Mouse (Mus musculus): ENCODE measurements around the gene Sept1. TPM values are rescaled to one million over a fixed set of nuclear protein-coding genes. Genes with fewer than 3 reads are reported as not detected.

Sept1 gene
- polyA plus RNA-seq (2012; rRNA removed): 1,045 and 1,102 TPM in 2 replicates

DNA sequence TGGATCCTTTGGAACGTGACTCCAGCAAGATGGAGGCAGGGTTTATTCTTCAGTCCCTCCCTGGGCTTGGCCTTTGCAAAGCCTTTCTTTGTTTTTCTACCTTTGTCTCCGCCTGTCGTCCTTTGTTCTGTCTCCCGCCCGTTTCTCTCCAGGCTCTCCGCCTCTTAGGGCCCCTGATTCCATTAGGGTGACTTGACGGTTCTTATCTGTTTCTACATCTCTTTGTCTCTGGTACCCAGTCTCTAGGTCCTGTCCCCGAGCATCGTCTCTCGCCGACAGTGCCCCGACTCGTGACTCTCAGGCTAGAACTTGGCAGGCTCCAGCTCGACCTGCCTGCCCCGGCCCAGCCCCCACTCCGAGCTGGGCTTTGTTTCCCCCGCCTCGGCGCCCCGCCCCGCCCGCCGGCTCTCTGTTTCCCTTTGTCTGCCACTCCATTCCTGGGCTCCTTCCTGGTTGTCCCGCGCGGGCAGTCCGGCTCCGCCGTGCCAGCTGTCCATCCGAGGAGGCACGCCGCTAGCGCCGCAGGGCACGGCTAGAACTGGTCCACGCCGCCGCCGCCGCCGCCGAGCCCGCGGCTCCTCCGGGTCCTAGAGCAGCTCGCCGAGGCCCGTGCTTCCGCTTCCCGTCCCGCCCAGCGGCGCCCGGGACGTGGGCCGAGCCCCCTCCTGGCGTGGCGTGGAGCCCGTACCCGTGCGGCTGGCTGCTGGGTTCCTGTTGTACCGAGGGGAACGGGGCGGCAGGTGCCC lies at the start of gene Sept1, which contains the start of gene Zfp553:
Gene Sept1 (minus strand): TSS at position 509 of the 746 bp plus-strand sequence.
Gene Zfp553 (plus strand): TSS at position 440 of the 746 bp plus-strand sequence.
- H3K36me3 ChIP-seq (ENCODE audit: control insufficient read depth, insufficient read depth, low read length): peaks cover 25% of the 10 kb centered on the region

DNA sequence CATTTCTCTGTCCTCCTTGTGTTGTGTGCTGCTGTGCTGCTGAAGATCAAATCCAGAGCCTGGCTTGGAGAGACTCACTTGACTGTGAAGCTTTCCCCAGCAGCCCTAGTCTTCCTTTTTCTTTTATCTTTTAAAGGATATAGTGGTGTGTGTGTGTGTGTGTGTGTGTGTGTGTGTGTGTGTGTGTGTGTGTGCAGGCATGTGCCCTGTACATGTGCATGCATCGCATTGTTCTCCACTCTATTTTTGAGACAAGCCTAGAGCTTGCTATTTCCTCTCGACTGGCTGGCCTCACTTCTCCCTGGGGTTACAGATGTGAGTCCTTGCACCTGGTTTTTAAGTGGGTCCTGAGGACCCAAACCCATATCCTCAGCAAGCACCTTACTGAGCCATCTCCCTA lies 49.3 kb upstream of the Sept1 start:
- DNase-seq: peak; percentile 53
- Histone ChIP-seq H3K27me3 (ENCODE audit: control insufficient read depth, insufficient read depth, low read length) (no peaks in the 10 kb centered on the region), H3K27ac (ENCODE audit: control insufficient read depth, insufficient read depth, low read length) (peak overlapping the region; percentile 97), H3K4me3 (ENCODE audit: control insufficient read depth, insufficient read depth, low read length) (no peak overlapping the region), H3K36me3 (ENCODE audit: control insufficient read depth, insufficient read depth, low read length) (no peaks in the 10 kb centered on the region), H3K4me1 (replicated peaks; ENCODE audit: control insufficient read depth, insufficient read depth, low read length) (peaks cover 64% of the 10 kb centered on the region)
- 5% methylated on average over 2 of the region's 2 CpGs for WGBS
- TF ChIP-seq POLR2A (IDR thresholded peaks at IDR 0.05; ENCODE audit: control insufficient read depth, extremely low read depth, insufficient read depth, low read length, poor library complexity) (no peak), CTCF (IDR thresholded peaks at IDR 0.05; ENCODE audit: borderline replicate concordance, control insufficient read depth, extremely low read depth, insufficient read depth, low read length, poor library complexity) (no peak)

More for the DNA sequence above, at the start of gene Sept1, which contains the start of gene Zfp553:
- peak; percentile 85 for DNase-seq
- Histone ChIP-seq H3K27me3 (ENCODE audit: control insufficient read depth, insufficient read depth, low read length) (no peaks in the 10 kb centered on the region), H3K27ac (ENCODE audit: control insufficient read depth, insufficient read depth, low read length) (peak within 1 kb of the TSS; percentile 93), H3K4me3 (ENCODE audit: control insufficient read depth, insufficient read depth, low read length) (peak within 1 kb of the TSS; percentile 71), H3K4me1 (replicated peaks; ENCODE audit: control insufficient read depth, insufficient read depth, low read length) (peaks cover 28% of the 10 kb centered on the region)
- WGBS: under 1% methylated on average over 64 of the region's 64 CpGs
- peak; percentile 93 for TF ChIP-seq POLR2A (IDR thresholded peaks at IDR 0.05; ENCODE audit: control insufficient read depth, extremely low read depth, insufficient read depth, low read length, poor library complexity)
- TF ChIP-seq CTCF (IDR thresholded peaks at IDR 0.05; ENCODE audit: borderline replicate concordance, control insufficient read depth, extremely low read depth, insufficient read depth, low read length, poor library complexity): peak; percentile 56; the same call in 1 of the 2 replicates

DNA sequence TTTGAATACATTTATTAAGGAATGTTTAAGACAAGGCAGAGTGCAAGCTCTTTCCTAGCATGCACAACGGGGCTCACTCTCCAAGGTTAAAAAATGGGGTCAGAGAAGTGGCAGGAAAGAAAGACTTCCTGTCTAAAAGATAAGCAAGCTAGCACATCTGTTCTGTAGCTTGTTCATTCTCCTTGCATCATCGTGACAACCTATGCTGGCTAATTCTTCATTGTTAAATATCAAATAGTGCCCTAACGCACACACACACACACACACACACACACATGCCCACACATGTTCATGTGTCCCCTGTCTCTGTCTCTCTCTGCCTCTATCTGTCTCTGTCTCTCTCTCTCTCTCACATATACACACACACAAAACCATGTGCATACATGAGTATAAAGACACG lies 48.2 kb upstream of the Sept1 start:
- H3K27ac ChIP-seq (ENCODE audit: control insufficient read depth, insufficient read depth, low read length): peak overlapping the region; percentile 93
- no peak overlapping the region for H3K4me3 ChIP-seq (ENCODE audit: control insufficient read depth, insufficient read depth, low read length)
- peaks cover 61% of the 10 kb centered on the region for H3K4me1 ChIP-seq (replicated peaks; ENCODE audit: control insufficient read depth, insufficient read depth, low read length)
- no peaks in the 10 kb centered on the region for H3K36me3 ChIP-seq (ENCODE audit: control insufficient read depth, insufficient read depth, low read length)
- no peak for DNase-seq
- no peaks in the 10 kb centered on the region for H3K27me3 ChIP-seq (ENCODE audit: control insufficient read depth, insufficient read depth, low read length)
- 6% methylated on average over 4 of the region's 4 CpGs for WGBS
- TF ChIP-seq POLR2A (IDR thresholded peaks at IDR 0.05; ENCODE audit: control insufficient read depth, extremely low read depth, insufficient read depth, low read length, poor library complexity): no peak
- TF ChIP-seq CTCF (IDR thresholded peaks at IDR 0.05; ENCODE audit: borderline replicate concordance, control insufficient read depth, extremely low read depth, insufficient read depth, low read length, poor library complexity): no peak

DNA sequence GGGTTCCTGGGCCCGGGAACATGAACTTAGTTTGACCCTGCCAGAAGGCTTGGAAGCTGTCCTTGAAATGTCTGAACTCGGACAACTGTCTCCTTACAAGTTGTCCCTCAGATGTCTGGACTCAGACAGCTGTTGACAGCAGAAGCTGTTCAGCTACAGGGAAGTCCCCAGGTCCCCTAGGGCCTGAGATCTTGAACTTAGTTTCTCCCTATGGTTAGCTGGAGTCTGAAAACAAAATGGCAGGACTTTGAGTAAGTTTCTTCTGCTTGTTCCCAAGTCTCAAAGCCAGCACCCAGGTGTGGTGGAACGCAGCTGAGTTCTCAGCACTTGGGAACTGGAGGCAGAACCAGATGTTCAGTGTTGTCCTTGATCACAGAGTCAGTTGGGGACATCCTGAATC lies 47.2 kb upstream of the Sept1 start:
- H3K4me1 ChIP-seq (replicated peaks; ENCODE audit: control insufficient read depth, insufficient read depth, low read length): peaks cover 55% of the 10 kb centered on the region
- no peak for DNase-seq
- peak overlapping the region; percentile 93 for H3K27ac ChIP-seq (ENCODE audit: control insufficient read depth, insufficient read depth, low read length)
- H3K36me3 ChIP-seq (ENCODE audit: control insufficient read depth, insufficient read depth, low read length): no peaks in the 10 kb centered on the region
- no peak for TF ChIP-seq POLR2A (IDR thresholded peaks at IDR 0.05; ENCODE audit: control insufficient read depth, extremely low read depth, insufficient read depth, low read length, poor library complexity)
- TF ChIP-seq CTCF (IDR thresholded peaks at IDR 0.05; ENCODE audit: borderline replicate concordance, control insufficient read depth, extremely low read depth, insufficient read depth, low read length, poor library complexity): no peak
- WGBS: 61% methylated on average over 3 of the region's 3 CpGs
- no peaks in the 10 kb centered on the region for H3K27me3 ChIP-seq (ENCODE audit: control insufficient read depth, insufficient read depth, low read length)
- no peak overlapping the region for H3K4me3 ChIP-seq (ENCODE audit: control insufficient read depth, insufficient read depth, low read length)

DNA sequence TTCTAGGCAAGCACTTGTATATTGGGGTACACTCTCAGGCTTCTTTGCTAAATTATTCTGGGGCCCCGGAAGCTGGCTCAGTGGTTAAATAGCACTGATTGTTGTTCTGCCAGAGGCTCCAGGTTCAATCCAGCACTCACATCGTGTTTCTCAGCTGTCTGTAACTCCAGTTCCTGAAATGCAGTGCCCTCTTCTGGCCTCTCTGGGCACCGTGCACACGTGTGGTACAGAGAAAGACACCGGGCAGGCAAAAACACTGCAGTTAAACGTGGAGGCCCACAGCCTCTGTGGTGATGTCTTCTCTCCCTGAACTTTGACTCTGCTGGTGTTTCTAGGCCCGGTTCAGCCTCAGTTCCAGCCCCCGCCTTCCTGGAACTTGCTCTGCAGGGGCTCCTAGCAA lies 45.4 kb upstream of the Sept1 start:
- no peaks in the 10 kb centered on the region for H3K36me3 ChIP-seq (ENCODE audit: control insufficient read depth, insufficient read depth, low read length)
- WGBS: 11% methylated on average over 8 of the region's 8 CpGs
- H3K4me3 ChIP-seq (ENCODE audit: control insufficient read depth, insufficient read depth, low read length): peak overlapping the region; percentile 29
- H3K27ac ChIP-seq (ENCODE audit: control insufficient read depth, insufficient read depth, low read length): peak overlapping the region; percentile 51; the same call in 1 of the 2 replicates
- H3K4me1 ChIP-seq (replicated peaks; ENCODE audit: control insufficient read depth, insufficient read depth, low read length): peaks cover 41% of the 10 kb centered on the region
- peak; percentile 78; the same call in 1 of the 2 replicates for TF ChIP-seq CTCF (IDR thresholded peaks at IDR 0.05; ENCODE audit: borderline replicate concordance, control insufficient read depth, extremely low read depth, insufficient read depth, low read length, poor library complexity)
- TF ChIP-seq POLR2A (IDR thresholded peaks at IDR 0.05; ENCODE audit: control insufficient read depth, extremely low read depth, insufficient read depth, low read length, poor library complexity): no peak
- no peaks in the 10 kb centered on the region for H3K27me3 ChIP-seq (ENCODE audit: control insufficient read depth, insufficient read depth, low read length)
- DNase-seq: peak; percentile 80

DNA sequence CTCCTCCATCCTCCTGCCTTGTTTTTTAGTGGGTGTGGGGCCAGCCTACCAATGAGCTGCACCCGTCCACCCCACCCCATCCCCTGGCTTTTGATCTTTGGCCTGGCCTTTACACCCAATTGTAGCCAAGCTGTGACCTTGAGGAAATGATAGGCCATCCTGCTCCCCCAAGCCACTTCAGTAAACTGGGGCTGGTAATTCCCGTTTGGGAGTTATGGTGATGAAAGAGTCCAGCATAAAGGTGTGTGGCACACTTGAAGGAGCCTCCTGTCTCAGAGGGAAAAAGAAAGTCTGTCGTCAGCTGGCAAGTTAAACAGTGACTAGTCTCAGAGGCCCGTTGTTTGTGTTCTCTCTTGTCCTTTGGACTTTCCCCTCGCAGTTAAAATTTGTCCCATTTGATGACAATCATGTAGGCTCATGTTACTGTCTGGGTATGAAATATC lies 43.6 kb upstream of the Sept1 start:
- 93% methylated on average over 5 of the region's 5 CpGs for WGBS
- peaks cover 38% of the 10 kb centered on the region for H3K4me1 ChIP-seq (replicated peaks; ENCODE audit: control insufficient read depth, insufficient read depth, low read length)
- no peaks in the 10 kb centered on the region for H3K27me3 ChIP-seq (ENCODE audit: control insufficient read depth, insufficient read depth, low read length)
- H3K27ac ChIP-seq (ENCODE audit: control insufficient read depth, insufficient read depth, low read length): no peak overlapping the region
- H3K36me3 ChIP-seq (ENCODE audit: control insufficient read depth, insufficient read depth, low read length): no peaks in the 10 kb centered on the region
- H3K4me3 ChIP-seq (ENCODE audit: control insufficient read depth, insufficient read depth, low read length): no peak overlapping the region
- no peak for DNase-seq
- no peak for TF ChIP-seq CTCF (IDR thresholded peaks at IDR 0.05; ENCODE audit: borderline replicate concordance, control insufficient read depth, extremely low read depth, insufficient read depth, low read length, poor library complexity)
- TF ChIP-seq POLR2A (IDR thresholded peaks at IDR 0.05; ENCODE audit: control insufficient read depth, extremely low read depth, insufficient read depth, low read length, poor library complexity): no peak
